10 mouse cellular contexts compared by ENCODE assay signal in the genomic region with DNA sequence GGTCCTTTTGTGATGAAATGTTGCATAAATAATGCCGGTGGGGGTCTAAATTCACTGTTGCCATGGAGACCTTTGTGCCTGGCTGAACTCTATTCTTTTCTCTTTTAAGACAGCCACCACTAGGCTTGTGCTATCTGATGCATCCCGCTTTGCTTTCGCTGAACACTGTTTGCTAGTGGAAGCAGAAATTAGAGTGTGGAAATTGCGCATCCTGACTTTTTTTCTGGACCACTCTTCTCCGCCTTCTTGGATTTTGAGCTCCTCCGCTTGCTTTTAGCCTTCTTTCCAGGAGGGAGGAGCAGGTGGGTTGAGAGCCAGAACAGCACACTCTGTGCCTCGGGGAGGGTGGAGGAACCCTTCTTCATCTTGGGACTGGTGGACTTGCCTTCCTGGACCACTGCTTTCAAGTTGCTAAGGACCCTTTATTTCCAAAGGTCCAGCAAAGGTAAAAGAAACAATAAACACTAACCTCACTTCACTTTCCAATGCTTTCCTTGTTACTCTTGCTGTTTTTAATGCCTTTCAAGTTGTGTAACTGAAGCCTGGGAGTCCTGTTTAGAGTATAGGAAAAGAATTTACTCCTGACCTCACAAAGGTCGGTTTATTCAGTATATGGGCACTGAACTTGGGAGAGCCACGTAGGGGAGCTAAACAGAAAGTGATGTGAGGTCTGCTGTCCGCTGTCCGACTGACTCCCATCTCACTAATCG.
DNase-seq lines count a peak whose midpoint lies in the region; ATAC-seq and TF ChIP-seq lines count a peak whose summit lies in the region.
"Had no signal": no experiment of that assay in that cellular context is flagged by ENCODE, and none has a peak within 500 bp of the region (broad histone marks: within the 10 kb centered on the region; RNA-seq: fewer than 3 reads in every experiment).

No protein-coding gene starts in this region.

- H3K4me1 ChIP-seq in hindbrain, embryonic 13.5 days (replicated peaks): peaks cover 29% of the 10 kb centered on the region
- H3K4me1 ChIP-seq in midbrain, embryonic 15.5 days: peaks cover 21% of the 10 kb centered on the region
- no peaks in the 10 kb centered on the region for H3K4me1 ChIP-seq in liver, postnatal 0 days (ENCODE audit: insufficient read depth)

- 11% methylated on average over 12 of the region's 12 CpGs for WGBS in hindbrain, embryonic 13.5 days
- 9% methylated on average over 12 of the region's 12 CpGs for WGBS in midbrain, embryonic 15.5 days
- WGBS in liver, postnatal 0 days (ENCODE audit: insufficient replicate concordance): 67% methylated on average over 12 of the region's 12 CpGs

- H3K36me3 ChIP-seq in hindbrain, embryonic 13.5 days: no peaks in the 10 kb centered on the region
- no peaks in the 10 kb centered on the region for H3K36me3 ChIP-seq in midbrain, embryonic 15.5 days (replicated peaks)
- H3K36me3 ChIP-seq in liver, postnatal 0 days (replicated peaks; ENCODE audit: insufficient read depth, low read length): no peaks in the 10 kb centered on the region
- H3K36me3 ChIP-seq: G1E had no signal

- H3K27me3 ChIP-seq in hindbrain, embryonic 13.5 days: no peaks in the 10 kb centered on the region
- H3K27me3 ChIP-seq in midbrain, embryonic 15.5 days (replicated peaks): no peaks in the 10 kb centered on the region
- no peaks in the 10 kb centered on the region for H3K27me3 ChIP-seq in liver, postnatal 0 days (ENCODE audit: insufficient read depth, low read length)

- peak overlapping the region; percentile 35 for H3K4me3 ChIP-seq in hindbrain, embryonic 13.5 days
- peak overlapping the region; percentile 33 for H3K4me3 ChIP-seq in midbrain, embryonic 15.5 days
- H3K4me3 ChIP-seq in liver, postnatal 0 days (ENCODE audit: low read depth, low read length): no peak overlapping the region

- peak overlapping the region; percentile 59 for H3K4me2 ChIP-seq in hindbrain, embryonic 13.5 days
- H3K4me2 ChIP-seq in midbrain, embryonic 15.5 days: peak overlapping the region; percentile 45
- no peak overlapping the region for H3K4me2 ChIP-seq in liver, postnatal 0 days (ENCODE audit: low read depth, low read length)

- no peak for TF ChIP-seq CTCF in liver, postnatal 0 days (IDR thresholded peaks at IDR 0.05; ENCODE audit: low read depth)

- DNase-seq in ZHBTc4 (ENCODE audit: low read depth, low spot score): peak; percentile 21
- peak; percentile 72 for DNase-seq in embryo, embryonic 11 days
- no peak for DNase-seq in liver, postnatal 0 days
- DNase-seq in lung, adult 18-20 months: no peak
- DNase-seq in urinary bladder, postnatal 14 days (ENCODE audit: low spot score): no peak
- DNase-seq: spleen, adult 18-20 months had no signal

- H3K27ac ChIP-seq in hindbrain, embryonic 13.5 days: peak overlapping the region; percentile 84
- H3K27ac ChIP-seq in midbrain, embryonic 15.5 days: peak overlapping the region; percentile 68
- no peak overlapping the region for H3K27ac ChIP-seq in liver, postnatal 0 days (ENCODE audit: low read depth)

- H3K9me3 ChIP-seq in hindbrain, embryonic 13.5 days: no peaks in the 10 kb centered on the region
- H3K9me3 ChIP-seq in midbrain, embryonic 15.5 days: no peaks in the 10 kb centered on the region
- no peaks in the 10 kb centered on the region for H3K9me3 ChIP-seq in liver, postnatal 0 days (ENCODE audit: low read length)
- H3K9me3 ChIP-seq: G1E had no signal

- TF ChIP-seq EP300 in liver, postnatal 0 days (IDR thresholded peaks at IDR 0.05; ENCODE audit: low read depth): no peak

- peak overlapping the region; percentile 61 for H3K9ac ChIP-seq in hindbrain, embryonic 13.5 days
- H3K9ac ChIP-seq in midbrain, embryonic 15.5 days: peak overlapping the region; percentile 25; the same call in 1 of the 2 replicates
- H3K9ac ChIP-seq in liver, postnatal 0 days (replicated peaks): no peak overlapping the region

- ATAC-seq in hindbrain, embryonic 13.5 days (ENCODE audit: low FRiP score): peak; percentile 89
- peak; percentile 89 for ATAC-seq in midbrain, embryonic 15.5 days (replicated peaks)
- no peak for ATAC-seq in activated CD4-positive, CD25-positive, alpha-beta regulatory T cell, adult 4 months
- ATAC-seq in liver, postnatal 0 days: no peak

Comparison
In these comparisons a context has a peak if more than half of its experiments do, and no peak if none do; other contexts are left out.
1. DNase-seq: peak in ZHBTc4 (single experiment) and embryo, embryonic 11 days (single experiment); none in liver, postnatal 0 days (single experiment), lung, adult 18-20 months (0 of 2) and urinary bladder, postnatal 14 days (single experiment).
2. ATAC-seq: peak in hindbrain, embryonic 13.5 days (single experiment) and midbrain, embryonic 15.5 days (single experiment); none in activated CD4-positive, CD25-positive, alpha-beta regulatory T cell, adult 4 months (single experiment) and liver, postnatal 0 days (single experiment).